Mouse (Mus musculus) gastrocnemius, postnatal 10 days (tissue): ENCODE measurements around the gene Bfsp2. TPM values are rescaled to one million over a fixed set of nuclear protein-coding genes. Genes with fewer than 3 reads are reported as not detected.
A peak's percentile ranks its signal among the peaks of the same experiment; 100 is the strongest.

Source experiments
- DNase-seq: peaks from one replicate; pipeline ENCODE4 v3.0.0; 2021; ENCODE audit warnings: mixed read lengths
- long read RNA-seq, 2 experiments: library from polyadenylated mRNA; stranded (forward); transcript quantifications; one replicate each; pipeline ENCODE4 v2.0.0; 2021
- total RNA-seq, 2 experiments: library from RNA; stranded (reverse); gene quantifications; 2 replicates each; pipeline ENCODE4 v1.2.3; 2021

The Bfsp2 gene
- total RNA-seq, result 1 to 10 TPM in 1 of 2 experiments, under 1 TPM in 1; 0.72 to 1.1 TPM
- long read RNA-seq, experiment 1, partial matches to known transcripts, result 1 of 1 reads
- long read RNA-seq, experiment 1, other reads (novel, unspliced or antisense), result 0 of 1 reads
- long read RNA-seq, experiment 2, partial matches to known transcripts, result 1 of 1 reads
- long read RNA-seq, experiment 2, other reads (novel, unspliced or antisense), result 0 of 1 reads

- DNase-seq, result no peak
Measured at GRCm38 (mm10) chr9:103480044-103480576, at the start of gene Bfsp2. Gene Bfsp2 (minus strand): TSS chr9:103480420.

- no peak for DNase-seq
Measured at GRCm38 (mm10) chr9:103525041-103525537, 44.9 kb upstream of the Bfsp2 start.

GRCm38 (mm10) chr9:103524600-103524999 lies 44.4 kb upstream of the Bfsp2 start:
- DNase-seq, result no peak

- no peak for DNase-seq
Measured at GRCm38 (mm10) chr9:103523742-103524403, 43.7 kb upstream of the Bfsp2 start.

- DNase-seq, result no peak
Measured at GRCm38 (mm10) chr9:103523008-103523407, 42.8 kb upstream of the Bfsp2 start.

- no peak for DNase-seq
Measured at GRCm38 (mm10) chr9:103513884-103514283, 33.7 kb upstream of the Bfsp2 start.

- DNase-seq, result no peak
Measured at GRCm38 (mm10) chr9:103512257-103512656, 32.0 kb upstream of the Bfsp2 start.

GRCm38 (mm10) chr9:103506968-103507584 lies 26.9 kb upstream of the Bfsp2 start:
- DNase-seq, result no peak

GRCm38 (mm10) chr9:103505067-103505466 lies 24.8 kb upstream of the Bfsp2 start:
- no peak for DNase-seq

- DNase-seq, result no peak
Measured at GRCm38 (mm10) chr9:103504646-103505045, 24.4 kb upstream of the Bfsp2 start.

- DNase-seq, result no peak
Measured at GRCm38 (mm10) chr9:103503586-103504298, 23.5 kb upstream of the Bfsp2 start.

- no peak for DNase-seq
Measured at GRCm38 (mm10) chr9:103502655-103503054, 22.4 kb upstream of the Bfsp2 start.

GRCm38 (mm10) chr9:103501861-103502364 lies 21.7 kb upstream of the Bfsp2 start:
- DNase-seq, result no peak

- no peak for DNase-seq
Measured at GRCm38 (mm10) chr9:103499366-103499765, 19.1 kb upstream of the Bfsp2 start.

GRCm38 (mm10) chr9:103498699-103499098 lies 18.5 kb upstream of the Bfsp2 start:
- DNase-seq, result no peak

- no peak for DNase-seq
Measured at GRCm38 (mm10) chr9:103495391-103495790, 15.2 kb upstream of the Bfsp2 start.

GRCm38 (mm10) chr9:103494346-103495020 lies 14.3 kb upstream of the Bfsp2 start:
- DNase-seq, result peak; percentile 78

GRCm38 (mm10) chr9:103491985-103492384 lies 11.8 kb upstream of the Bfsp2 start:
- DNase-seq, result no peak

GRCm38 (mm10) chr9:103490439-103490838 lies 10.2 kb upstream of the Bfsp2 start:
- DNase-seq, result peak; percentile 87

- no peak for DNase-seq
Measured at GRCm38 (mm10) chr9:103489883-103490282, 9.7 kb upstream of the Bfsp2 start.

- no peak for DNase-seq
Measured at GRCm38 (mm10) chr9:103489096-103489495, 8.9 kb upstream of the Bfsp2 start.

GRCm38 (mm10) chr9:103486262-103486661 lies 6.0 kb upstream of the Bfsp2 start:
- DNase-seq, result no peak
